Mouse (Mus musculus) E14TG2a.4 (cell line): ENCODE data around the gene Tbc1d12.

Experiments
- CTCF ChIP-seq: conservative IDR thresholded peaks from 2 replicates; pipeline ENCODE4 v1.5.1; 2014; ENCODE audit warnings: low read length
- NANOG ChIP-seq: IDR thresholded peaks from 2 replicates; pipeline ENCODE4 v1.6.1; 2014; ENCODE audit warnings: borderline replicate concordance, low read length, mixed read lengths
- POU5F1 ChIP-seq: IDR thresholded peaks from 2 replicates; pipeline ENCODE4 v1.6.1; 2014; ENCODE audit warnings: low read length, borderline replicate concordance

- TF ChIP-seq CTCF: no peak
- TF ChIP-seq NANOG: no peak
- no peak for TF ChIP-seq POU5F1
These were observed 78.5 kb downstream of the Tbc1d12 start for GRCm38 (mm10) chr19:38914926-38915325.
